Mouse (Mus musculus): ENCODE results near the gene Gm5142. TPM values are rescaled to one million over a fixed set of nuclear protein-coding genes. Genes with fewer than 3 reads are reported as not detected.

Gm5142 gene
- polyA plus RNA-seq (2015; fragmentation: Nextera tagmentation; extraction: Ambion mirVana), result not detected in 2 replicates

GRCm38 (mm10) chr14:59178649-59179048, at the start of gene Gm5142:
TSS of gene Gm5142 (minus strand) at chr14:59178749.

GRCm38 (mm10) chr14:59200711-59201603, 22.4 kb upstream of the Gm5142 start, which contains the start of gene Rcbtb1:
TSS of gene Rcbtb1 (plus strand) at chr14:59201209.

GRCm38 (mm10) chr14:59142793-59143192, 35.8 kb downstream of the Gm5142 start, which contains the start of gene 1700129C05Rik:
TSS of gene 1700129C05Rik (minus strand) at chr14:59142893.

Other genes starting within 250 kb of the Gm5142 start
- gene 1700129C05Rik, start 35.9 kb downstream of the Gm5142 start, polyA plus RNA-seq (2015; fragmentation: Nextera tagmentation; extraction: Ambion mirVana), result not detected in 2 replicates
- 12.7 and 14.6 TPM in 2 replicates for gene Rcbtb1, start 22.5 kb upstream of the Gm5142 start, polyA plus RNA-seq (2015; fragmentation: Nextera tagmentation; extraction: Ambion mirVana)
- not detected in 2 replicates for gene Gm6904, start 81.5 kb upstream of the Gm5142 start, polyA plus RNA-seq (2015; fragmentation: Nextera tagmentation; extraction: Ambion mirVana)
- 0.40 and 0.80 TPM in 2 replicates for gene Phf11a, start 118.8 kb upstream of the Gm5142 start, polyA plus RNA-seq (2015; fragmentation: Nextera tagmentation; extraction: Ambion mirVana)
- 2.6 and 4.7 TPM in 2 replicates for gene Phf11b, start 162.6 kb upstream of the Gm5142 start, polyA plus RNA-seq (2015; fragmentation: Nextera tagmentation; extraction: Ambion mirVana)
- gene Phf11d, start 186.7 kb upstream of the Gm5142 start, polyA plus RNA-seq (2015; fragmentation: Nextera tagmentation; extraction: Ambion mirVana), result 3.6 and 5.9 TPM in 2 replicates
- gene Phf11c, start 216.6 kb upstream of the Gm5142 start, polyA plus RNA-seq (2015; fragmentation: Nextera tagmentation; extraction: Ambion mirVana), result 0.73 and 0.89 TPM in 2 replicates